Mouse (Mus musculus): ENCODE data around the gene Calm2.

Gene Calm2

DNA sequence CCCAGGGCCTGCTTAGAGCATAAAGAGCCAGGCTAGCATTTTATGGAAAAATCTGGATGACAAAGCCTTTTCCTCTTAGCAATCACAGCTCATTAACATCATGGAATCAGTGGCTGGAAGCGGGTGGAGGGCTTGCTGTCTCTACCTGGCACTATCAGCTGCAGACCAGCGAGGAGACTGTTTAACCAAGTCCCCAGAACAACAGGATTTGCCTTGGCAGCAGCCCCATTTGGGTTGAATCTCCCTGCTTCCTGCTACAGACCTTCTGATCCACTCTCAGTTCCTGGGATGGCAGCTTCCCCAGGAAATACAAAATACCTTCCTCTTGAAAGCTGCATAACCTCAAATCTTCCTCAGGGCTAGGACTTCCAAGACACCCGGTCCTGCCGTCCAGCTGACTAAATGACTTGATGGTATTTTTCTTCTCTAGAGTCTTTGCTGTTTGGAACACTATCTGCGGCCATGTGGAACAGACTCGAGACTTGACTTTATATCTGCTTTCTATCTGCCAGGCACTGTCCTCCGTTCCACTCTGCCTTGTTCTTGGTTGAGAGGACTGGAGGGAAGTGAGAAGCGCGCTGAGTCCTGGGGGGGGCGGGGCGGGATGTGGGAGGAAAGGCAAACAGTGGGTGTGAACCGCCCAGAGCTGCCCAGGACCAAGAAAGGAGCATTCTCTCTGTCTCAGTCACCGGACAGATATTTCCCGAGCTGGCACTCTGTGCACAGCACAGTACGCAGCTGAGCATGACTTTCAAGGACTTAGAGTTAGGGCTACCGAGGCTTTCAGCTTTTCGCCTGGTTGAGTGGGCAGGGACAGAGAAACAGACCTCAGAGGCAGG lies 12.4 kb upstream of the Calm2 start:
- no peak for DNase-seq (ENCODE audit: low spot score in 2 of 2)

DNA sequence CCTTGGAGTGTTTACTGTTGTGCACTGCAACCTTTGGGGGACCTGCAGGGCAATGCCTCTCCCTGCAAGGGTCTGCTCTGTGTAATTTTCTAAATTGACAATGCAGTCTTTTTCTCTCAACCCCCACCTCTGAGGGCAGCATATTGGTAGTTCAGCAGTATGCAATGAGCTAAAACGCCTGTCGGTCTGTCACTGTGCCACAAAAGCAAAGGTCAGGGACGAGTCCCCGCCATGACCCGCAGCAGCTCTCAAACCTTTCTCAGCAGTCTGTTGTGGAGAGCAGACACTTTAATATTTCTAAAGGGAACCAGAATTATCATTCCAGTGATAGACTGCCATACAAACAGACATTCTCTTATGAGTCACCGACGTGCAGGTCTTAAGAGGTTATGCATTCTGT lies 11.2 kb upstream of the Calm2 start:
- DNase-seq (ENCODE audit: low spot score in 2 of 2) = no peak

DNA sequence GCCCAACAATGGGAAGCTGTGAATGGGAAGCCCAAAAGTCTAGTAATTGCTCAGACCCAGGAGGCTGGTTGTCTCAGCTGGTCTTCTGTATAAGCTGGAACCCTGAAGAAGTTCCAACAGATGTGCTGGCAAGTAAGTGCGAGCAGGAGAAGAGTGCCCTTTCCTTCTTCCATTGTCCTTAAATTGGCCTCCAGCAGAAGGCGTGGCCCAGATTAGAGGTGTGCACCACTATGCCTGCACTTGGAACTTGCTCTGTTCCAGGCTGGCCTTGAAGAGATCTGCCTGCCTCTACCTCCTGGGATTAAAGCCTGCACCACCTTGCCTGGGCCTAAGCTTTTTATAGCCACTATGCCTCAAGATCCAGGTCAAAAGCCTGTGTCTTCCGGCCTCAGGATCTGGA lies 7.4 kb upstream of the Calm2 start:
- no peak for DNase-seq (ENCODE audit: low spot score in 2 of 2)

DNA sequence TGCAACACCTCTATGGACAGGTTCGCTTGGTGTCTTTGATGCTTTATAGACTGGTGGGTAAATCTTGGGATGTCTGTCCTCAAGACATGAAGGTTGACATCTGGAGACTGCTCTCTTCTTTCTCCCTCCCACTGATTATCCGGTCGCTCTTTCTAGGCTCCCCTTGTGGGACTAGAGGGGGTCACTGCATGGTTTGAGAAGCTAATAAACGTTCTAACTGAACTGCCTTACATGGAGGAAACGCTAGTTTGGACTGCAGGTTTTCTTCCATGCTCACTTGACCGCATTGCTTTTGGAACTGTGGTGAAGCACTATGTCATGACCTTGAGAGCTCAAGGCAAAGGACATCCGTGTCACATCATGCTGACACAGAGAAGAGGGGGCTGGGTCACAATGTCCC lies 6.6 kb upstream of the Calm2 start:
- no peak for DNase-seq (ENCODE audit: low spot score in 2 of 2)

DNA sequence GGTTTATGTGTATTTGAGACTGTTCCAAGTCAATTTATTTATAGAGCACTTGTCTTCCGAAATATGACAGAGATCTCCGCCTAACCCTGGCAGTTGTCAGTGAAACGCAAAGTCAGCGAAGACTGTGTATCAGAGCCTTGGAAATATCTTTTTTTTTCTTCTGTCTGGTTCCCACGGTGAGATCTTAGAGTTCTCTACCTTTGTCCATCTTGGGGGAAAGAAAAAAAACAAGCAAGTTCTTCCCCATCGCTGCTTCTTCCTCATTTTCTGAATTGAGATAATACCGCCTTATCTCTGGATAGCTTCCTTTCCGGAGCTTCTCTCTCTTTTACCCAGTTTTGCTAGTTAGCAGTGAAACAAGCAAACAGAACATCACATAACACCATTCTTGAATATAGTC lies 2.1 kb upstream of the Calm2 start:
- DNase-seq (ENCODE audit: low spot score in 2 of 2) = no peak

DNA sequence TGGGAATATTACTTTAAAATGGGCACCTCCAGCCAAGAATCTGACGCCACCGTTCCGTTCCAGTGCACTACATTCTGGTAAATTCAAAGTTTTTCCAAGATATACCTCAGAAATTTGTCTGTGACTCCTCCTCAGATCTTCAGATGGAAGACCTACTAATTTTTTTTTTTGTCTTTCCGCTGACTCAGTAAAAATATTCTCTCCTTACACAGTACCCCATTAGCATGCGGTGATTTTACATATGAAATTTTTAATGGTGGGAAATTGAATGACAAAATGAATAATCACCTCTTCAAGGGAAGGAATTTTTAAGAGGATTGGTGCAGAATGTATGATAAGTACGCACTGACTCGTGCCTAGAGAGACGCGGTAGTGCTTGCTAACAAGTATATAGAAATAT lies 1.6 kb upstream of the Calm2 start:
- DNase-seq (ENCODE audit: low spot score in 2 of 2) = no peak

DNA sequence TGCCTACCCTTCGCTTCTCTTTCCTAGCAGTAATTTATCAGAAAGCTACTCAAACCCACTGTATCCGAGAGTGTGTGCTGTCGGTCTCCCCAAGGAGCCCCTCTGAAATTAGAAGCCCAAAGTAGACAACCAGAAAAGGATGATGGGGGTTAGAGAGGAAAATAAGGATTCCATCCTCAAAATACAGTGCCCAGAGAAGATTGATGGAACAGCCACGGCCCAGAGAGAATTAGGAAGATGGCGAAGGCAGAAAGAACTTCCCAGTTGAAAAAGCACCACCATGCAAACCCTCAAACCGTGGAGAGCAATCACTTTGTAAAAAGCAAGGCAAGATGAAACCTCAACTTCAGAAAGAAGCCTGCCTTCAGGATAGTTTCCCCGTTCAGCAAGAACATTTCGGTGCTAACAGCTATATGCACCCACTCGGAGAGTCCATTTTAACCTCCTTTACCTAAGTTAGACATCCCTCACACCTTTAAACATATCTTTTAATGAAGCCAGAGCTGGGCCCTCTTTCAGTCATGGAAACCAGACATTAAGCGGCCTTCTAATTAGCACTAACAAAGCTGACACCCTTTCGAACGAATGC lies 971 bp upstream of the Calm2 start:
- DNase-seq (ENCODE audit: low spot score in 2 of 2) = no peak

DNA sequence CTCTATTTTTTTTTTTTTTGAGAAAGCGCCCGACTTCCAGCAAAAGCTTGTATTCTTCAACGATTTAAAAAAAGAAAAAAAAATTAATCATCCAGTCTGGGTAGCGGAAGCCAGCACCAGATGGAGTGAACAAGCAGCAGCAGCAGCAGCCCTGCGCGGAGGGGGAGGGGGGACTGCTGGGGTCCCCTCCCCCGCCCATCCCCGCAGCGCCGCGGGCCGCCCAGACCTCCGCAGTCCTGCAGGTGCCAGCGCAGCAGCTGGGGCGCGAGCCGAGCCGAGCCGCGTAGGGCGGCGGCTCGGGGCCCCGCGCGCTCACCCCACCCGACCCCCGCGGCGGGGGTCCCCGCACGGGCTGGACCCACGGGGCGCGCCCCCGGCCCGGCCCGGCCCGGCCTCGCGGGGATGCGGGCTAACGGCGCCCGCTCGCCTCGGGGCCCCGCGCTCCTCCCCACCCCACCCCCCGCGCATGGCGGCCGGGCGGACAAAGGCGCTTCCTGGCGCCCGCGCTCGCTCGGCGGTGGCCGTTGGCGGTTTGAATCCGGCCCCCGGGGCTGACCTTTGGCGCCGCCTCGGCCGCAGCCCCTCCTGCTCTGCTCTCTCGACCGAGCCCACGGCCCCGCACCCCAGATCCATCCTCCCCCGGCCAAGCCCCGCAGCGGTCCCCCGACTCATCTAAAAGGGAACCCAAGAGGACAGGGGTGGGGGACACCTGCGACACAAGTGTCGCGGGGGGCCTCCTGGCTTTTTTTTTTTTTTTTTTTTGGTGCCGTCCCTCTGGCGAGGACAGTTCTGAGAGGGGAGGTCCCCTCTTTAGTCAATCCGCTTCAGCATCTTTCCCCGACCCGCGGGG lies 593 bp downstream of the Calm2 start:
- peak; percentile 63 to 72 for DNase-seq (ENCODE audit: low spot score in 2 of 2)

DNA sequence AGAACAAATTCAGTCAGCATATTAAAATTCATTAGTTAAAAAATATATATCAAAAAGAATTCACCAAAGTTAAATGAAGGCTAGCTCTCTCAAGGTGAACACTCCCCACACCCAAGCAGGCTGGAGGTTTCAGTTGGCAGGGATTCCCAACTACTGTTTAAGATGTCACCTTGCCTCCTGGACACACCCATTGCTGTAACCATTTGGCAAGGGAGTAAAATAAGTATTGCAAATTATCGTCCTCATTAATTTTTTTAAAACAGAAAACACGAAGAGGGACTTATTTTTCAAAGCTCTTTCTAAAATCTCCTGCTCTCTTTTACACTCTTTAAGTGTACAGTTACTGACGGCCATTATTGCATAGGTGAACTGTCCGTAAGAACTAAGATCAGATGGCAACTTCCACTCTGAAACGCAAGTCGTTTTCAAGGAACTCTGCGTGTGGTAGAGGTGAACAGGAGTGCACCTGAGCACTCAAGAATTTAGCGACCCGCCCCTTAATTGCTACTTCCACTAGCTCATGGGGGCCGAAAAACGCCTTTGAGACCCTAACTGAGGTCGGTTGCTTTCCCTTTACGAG lies 1.3 kb downstream of the Calm2 start:
- no peak for DNase-seq (ENCODE audit: low spot score in 2 of 2)

DNA sequence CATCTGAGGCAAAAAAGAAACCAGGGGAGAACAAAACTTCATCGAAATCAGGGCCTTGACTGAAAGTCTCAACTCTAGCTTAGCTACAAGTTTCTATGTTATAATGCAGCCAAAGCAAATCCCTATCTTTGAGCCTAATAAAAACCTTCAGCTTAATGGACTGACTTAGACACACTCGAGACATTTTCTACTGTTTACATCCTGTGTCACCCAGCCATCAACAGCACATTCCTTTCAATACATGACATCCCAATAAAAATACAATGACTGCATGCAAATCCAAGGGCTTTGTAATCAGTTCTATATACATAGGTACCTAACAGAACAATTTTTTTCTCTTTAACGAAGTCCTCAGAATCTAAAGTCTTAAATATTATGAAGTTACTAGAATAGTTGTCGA lies 2.0 kb downstream of the Calm2 start:
- no peak for DNase-seq (ENCODE audit: low spot score in 2 of 2)

DNA sequence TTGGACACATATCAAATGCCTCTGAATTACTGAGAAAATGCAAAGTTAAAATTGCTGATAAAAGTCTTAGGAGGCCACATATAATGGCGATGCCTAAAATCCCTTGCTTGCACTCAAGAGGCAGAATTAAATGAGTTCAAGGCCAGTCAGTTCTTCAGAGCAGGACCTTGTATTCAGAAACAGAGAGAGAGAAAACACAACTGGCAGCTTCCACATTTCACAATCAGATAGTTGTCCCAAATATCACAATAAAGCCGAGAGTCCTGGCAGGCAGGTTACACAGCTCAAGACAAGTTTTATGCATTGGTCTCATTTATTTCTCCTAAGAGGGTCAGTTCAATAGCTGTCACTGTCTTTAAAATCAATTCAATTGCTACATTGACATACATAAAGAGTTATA lies 5.2 kb downstream of the Calm2 start:
- no peak for DNase-seq (ENCODE audit: low spot score in 2 of 2)

DNA sequence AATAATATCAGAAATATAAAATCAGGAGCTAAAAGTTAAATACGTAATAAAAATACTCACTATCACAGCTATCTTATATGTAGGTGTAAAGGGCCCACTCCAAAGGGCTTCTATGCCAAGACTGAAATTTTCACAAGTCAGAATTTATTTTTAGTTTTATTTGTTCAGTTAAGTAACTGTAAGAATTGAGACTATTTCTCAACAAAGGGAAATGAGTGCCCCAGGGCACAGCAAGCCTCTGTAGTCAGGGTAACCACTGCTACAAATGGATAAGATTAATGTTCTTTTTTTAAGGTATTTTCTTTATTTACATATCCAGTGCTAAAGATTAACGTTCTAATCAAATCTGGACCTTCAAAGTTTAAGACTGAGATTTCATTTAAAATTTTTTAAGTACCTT lies 7.3 kb downstream of the Calm2 start:
- DNase-seq (ENCODE audit: low spot score in 2 of 2) = no peak

DNA sequence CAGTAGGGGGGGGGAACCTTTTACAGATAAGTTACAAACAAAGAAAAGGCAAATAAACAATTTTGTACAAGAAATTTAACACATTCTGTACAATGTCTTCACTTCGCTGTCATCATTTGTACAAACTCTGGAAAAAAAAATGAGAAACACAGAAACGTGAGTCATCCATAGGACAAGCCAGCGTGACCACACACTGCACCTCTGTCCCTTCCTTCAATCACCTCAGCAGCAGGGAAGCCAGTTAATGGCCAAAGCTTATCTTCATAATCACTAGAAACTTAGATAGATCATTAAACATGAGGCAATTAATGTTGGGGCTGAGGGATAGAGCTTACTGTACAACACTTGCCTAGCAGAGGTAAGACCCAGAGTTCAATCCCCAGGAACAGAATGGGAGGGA lies 12.8 kb downstream of the Calm2 start:
- DNase-seq (ENCODE audit: low spot score in 2 of 2) = no peak

DNA sequence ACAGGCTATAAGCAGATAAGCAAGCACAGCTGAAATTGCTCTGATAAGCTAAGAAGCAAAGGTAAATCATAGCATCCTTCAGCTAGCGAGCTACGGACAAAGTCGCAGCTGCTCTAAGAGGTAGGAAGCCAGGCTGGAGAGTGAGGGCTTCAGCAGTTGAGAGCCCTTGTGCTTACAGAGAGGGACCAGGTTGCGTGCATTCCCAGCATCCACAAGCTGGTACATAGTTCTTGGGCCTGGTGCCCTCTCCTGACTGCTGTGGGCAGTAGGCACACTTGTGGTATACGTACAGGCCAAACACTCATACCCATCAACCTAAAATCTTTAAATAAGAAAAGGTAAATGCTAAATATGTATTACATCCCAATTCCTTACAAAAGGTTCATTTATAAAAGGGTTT lies 14.0 kb downstream of the Calm2 start:
- no peak for DNase-seq (ENCODE audit: low spot score in 2 of 2)

DNA sequence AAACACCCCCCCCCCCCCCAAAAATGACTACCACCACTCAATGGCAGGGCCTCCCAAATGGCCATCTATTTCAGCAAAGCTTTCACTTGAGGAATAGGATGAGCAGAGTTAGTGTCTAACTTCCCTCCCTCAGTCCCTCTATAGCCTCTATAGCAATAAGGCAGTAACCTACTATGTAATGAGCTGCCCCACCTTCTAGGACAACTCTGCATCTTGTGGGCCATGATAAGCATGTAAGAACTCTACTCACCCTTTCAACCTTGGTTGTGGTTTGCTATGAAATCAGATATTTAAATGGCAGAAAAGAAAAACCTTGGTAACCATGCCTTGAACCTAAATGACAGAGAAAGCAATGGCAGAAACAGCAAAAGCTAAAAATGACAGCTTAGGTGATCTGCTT lies 14.4 kb downstream of the Calm2 start:
- no peak for DNase-seq (ENCODE audit: low spot score in 2 of 2)

DNA sequence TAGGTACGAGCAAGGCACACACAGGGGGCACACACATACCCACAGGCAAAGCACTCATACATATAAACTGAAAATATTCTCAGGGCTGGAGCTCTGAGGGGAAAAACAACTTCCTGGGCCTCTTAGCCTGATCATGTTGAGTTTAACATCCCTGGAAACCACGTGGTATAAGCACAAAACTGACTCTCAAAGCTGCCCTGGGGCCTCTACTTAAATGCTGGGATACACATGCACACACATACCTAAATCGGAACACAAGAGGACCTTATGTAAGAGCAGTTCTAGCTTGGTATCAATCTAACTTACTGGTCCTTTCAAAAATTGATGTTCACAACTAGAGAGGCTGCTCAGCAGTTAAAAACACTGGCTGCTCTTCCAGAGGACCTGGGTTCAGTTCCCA lies 17.3 kb downstream of the Calm2 start:
- DNase-seq (ENCODE audit: low spot score in 2 of 2) = no peak

DNA sequence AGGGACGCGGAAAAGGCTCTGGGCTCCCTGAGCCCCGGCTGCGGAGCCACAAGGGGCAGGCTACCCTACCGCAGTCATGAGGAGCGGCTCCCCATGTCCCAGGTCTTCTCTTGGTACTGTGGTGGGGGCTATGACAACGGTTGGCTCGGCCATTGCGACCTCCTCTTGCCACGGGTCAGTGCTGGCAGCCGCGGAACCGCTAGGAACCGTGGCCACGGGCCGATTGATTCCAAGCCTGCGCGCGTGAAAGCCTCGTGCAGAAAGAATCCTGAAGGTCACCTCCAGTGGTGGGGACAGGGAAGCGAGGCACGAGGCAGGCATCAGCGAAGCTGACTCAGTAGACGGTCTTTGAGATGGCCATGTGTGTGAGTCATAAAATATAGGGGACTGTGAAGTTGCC lies 19.2 kb downstream of the Calm2 start, which contains the start of gene Stpg4:
Gene Stpg4, minus strand, starts transcription at position 231 of the 400 bp plus-strand sequence.
- DNase-seq (ENCODE audit: low spot score in 2 of 2) = no peak

DNA sequence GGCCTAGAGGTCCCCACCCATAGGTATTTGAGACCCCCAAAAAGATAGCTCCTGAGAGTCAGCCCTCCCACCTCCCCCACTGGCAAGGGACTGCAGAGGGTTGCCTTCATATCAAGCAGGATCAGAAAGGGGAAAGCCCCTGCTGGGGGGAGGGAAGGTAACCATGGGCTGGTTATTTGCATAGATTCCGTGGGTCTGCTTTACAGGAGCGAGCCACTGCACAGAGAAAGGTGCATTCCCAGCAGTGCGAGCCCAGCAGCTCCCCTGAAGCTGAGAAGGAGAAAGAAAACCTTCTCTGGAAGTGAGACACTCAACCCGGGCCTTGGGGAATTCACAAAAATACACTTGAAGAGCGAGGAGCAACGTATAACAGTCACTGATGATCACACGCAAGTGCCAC lies 28.7 kb downstream of the Calm2 start:
- DNase-seq (ENCODE audit: low spot score in 2 of 2) = no peak

DNA sequence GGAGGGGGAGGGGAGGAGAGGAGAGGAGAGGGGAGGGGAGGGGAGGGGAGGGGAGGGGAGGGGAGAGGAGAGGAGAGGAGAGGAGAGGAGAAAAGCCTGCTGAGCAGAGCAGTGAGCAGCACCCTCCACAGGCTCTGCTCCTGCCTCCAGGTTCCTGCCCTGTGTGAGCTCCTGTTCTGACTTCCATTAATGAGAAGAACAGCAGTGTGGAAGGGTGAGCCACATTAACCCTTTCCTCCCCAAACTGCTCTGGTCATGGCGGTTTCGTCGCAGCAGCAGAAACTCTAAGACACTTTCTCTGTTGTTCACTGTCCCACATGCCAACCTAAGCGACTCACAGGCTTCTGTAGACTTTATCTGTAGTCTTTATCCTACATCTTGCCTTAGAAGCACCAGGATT lies 40.1 kb downstream of the Calm2 start:
- DNase-seq (ENCODE audit: low spot score in 2 of 2) = no peak

DNA sequence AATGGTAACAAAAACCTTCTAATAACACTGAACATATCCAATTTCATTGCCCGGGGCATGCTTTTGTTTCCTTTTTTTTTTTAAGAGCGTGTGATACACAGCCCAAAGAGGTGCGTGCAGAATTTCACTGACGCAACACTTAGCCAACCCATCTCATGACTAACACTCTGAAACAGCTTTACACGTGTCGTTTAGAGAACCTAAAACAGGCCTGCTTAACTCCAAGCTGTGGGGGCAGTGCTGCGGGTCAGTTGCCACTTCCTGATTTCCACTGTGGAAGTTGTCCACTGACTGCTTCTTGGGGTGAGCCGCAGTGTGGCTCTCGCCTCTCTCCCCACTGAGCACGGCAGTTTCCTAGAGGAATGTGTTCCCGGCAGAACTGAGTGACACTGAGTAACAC lies 41.2 kb downstream of the Calm2 start:
- no peak for DNase-seq (ENCODE audit: low spot score in 2 of 2)

DNA sequence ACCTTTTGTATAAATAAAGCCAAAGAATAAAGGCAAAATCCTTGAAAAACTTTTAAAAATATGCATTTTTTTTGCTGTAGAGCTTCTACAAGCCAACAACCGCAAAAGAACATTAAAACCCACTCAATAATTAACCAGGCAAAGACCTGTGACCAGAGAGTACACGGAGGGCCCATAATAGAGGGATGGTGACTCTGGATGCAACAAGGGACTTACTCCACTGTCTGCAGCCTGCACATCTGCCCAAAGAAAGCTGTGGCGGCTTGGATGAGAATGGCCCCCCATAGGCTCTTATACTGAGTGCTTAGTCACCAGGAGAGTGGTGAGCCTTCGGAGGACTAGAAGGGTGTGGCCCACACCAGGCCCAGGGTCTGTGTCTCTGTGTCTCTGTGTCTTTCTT lies 43.3 kb downstream of the Calm2 start:
- DNase-seq (ENCODE audit: low spot score in 2 of 2) = no peak

DNA sequence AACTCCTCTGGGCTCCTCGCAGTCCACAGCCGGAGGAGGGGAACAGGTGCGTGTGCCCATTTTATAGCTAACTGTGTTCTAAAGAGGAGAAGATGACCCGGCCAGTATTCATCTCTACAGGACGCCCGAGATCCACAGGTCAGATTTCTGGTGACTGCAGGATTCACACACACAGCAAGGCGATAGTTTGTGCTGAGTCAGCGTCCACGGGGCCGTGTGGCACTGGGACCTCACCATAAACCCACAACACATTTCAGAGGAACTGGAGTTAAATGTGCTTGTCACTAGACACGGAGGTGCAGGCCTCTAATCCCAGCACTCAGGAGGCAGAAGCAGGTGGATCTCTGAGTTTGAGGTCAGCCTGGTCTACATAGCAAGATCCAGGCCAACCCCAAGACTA lies 44.3 kb downstream of the Calm2 start:
- DNase-seq (ENCODE audit: low spot score in 2 of 2) = no peak

Data from urinary bladder, postnatal 4 days (tissue).